Mouse (Mus musculus) T-cell, adult 66 days (primary cell): ENCODE results near the gene Pgap3. TPM values are rescaled to one million over a fixed set of nuclear protein-coding genes. Genes with fewer than 3 reads are reported as not detected.

Experiments used
- total RNA-seq, 2 experiments: library from RNA; stranded (reverse); gene quantifications; 3 replicates in 1 of 2; 4 replicates in 1 of 2; pipeline ENCODE4 v1.2.4; 2023

The Pgap3 gene
- 10 to 100 TPM; 11.1 to 14.0 TPM for total RNA-seq

DNA sequence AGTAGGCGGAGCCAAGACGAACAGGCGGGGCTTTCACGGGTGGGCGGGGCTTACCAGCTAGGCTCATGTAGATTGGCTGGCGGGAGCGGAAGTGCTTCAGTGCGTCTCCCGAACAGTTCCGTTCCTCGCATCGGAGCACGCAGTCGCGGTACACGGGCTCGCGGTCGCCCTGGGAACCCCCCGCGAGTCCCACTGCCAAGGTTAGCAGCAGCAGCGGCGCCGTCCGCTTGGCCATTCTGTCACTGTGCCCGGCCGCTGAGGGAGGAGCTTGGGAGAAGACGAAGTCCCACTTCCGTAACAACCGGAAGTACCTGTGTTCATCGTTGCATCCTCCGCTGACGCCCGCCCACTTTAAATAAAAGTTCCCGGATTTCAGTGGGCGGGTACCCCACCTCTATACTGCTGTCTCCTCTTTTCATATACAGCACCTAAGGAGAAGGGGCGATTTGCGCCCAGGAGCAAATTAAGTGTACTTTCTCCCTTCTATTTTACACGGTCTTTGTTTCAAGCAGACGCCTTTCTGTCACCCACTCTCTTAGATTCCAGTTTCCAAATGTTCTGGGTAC is at the start of gene Pgap3:
Gene Pgap3, minus strand, starts transcription at position 330 of the 566 bp plus-strand sequence.

GRCm38 (mm10) chr11:98446213-98446561 is 45.9 kb upstream of the Pgap3 start, which contains the start of gene Grb7:
Gene Grb7, plus strand, starts transcription at chr11:98446394.

DNA sequence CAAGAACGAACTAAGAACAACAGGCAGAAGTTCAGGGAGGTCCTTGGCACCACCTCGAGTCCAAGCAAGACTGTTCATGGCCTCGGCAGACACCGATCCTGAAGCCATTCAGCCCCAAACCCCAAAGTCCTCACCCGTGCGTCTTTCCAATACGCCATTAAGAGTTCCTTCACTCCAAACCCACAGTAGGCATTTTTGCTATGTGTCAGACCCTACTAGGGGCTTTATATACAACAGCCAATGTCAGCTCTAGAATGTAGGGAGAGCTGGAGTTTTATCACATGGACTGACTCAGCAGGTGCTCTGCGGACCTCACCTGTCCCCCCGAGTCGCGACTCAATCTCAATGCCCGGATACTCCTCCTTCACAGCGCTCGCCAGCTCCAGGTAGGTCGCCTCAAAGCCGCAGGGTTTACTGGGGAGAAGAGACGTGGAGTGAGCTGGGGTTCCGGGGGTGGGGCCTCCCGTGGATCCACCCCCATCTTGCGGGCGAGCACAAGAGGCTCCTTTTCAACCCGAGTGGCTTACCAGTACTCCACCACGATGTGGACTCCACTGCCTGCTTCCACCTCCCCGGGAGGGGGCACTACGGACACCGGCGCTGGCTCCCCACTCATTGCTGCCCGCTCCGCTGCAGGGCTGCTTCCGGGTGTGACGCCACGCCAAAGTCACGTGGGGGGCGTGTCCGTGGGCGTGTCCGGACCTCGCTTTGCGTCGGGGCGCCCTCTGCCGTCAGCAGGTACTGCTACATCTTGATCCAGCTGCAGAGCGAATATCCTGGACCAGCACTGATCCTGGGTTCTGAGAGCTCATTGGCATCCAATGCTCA is 38.3 kb upstream of the Pgap3 start, which contains the start of gene Mien1:
Gene Mien1, minus strand, starts transcription at position 661 of the 828 bp plus-strand sequence.

GRCm38 (mm10) chr11:98412273-98412796 is 12.0 kb upstream of the Pgap3 start, which contains the start of gene Erbb2:
Gene Erbb2, plus strand, starts transcription at chr11:98412470.

GRCm38 (mm10) chr11:98385638-98386585 is 14.4 kb downstream of the Pgap3 start, which contains the start of gene Pnmt:
Gene Pnmt, plus strand, starts transcription at chr11:98386450.

GRCm38 (mm10) chr11:98383261-98384030 is 16.8 kb downstream of the Pgap3 start, which contains the start of gene Tcap:
Gene Tcap, plus strand, starts transcription at chr11:98383811.

DNA sequence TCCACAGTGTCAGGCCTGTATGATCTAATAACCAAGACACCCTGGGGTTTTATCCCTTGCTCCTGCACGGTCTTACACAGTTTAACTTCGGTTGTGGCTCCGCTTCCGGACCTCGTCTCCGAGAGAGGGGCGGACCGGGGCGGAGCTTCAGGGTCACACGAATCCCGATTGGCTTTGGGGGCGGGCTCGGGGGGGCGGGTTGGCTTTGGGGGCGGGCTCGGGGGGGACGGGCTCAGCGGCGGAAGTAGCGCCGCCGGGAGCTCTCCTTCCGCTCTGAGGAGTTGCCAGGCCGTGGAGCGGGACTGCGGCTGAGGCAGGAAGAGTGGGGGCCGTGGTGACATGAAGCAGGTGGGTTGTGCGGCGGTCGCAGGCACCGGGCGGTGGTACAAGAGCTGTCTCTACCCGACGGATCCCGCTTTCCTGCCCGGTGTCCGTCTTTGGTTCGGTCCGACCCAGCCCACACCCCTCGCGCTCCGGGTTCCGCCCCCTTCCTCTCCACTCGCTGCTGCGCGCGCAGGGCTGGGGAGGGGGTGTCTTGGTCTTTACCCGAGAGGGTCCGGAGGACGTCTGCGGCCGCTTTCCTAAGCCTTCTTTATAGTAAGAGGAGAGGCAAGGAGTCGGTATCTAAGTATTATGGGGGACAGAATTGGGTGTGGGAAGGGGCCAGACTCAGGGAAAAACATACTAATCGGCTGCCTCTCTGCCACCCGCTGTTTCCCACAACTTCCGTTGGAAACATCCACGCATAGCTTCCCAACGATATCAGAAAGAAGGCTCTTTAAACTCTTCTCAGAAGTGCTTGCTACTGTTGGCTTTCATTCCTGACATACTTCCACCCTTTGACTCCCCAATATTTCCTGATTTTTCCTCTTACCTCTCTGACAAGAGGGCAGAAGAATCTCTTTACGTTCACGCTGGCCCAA is 41.9 kb downstream of the Pgap3 start, which contains the start of gene Stard3:
Gene Stard3, plus strand, starts transcription at position 208 of the 923 bp plus-strand sequence.

GRCm38 (mm10) chr11:98348083-98348961 is 52.0 kb downstream of the Pgap3 start, which contains the start of gene Ppp1r1b:
Gene Ppp1r1b, plus strand, starts transcription at chr11:98348404.

Other genes starting within 250 kb of the Pgap3 start
- gene Med1, start 207.2 kb downstream of the Pgap3 start, total RNA-seq = 10 to 100 TPM; 76.9 to 80.2 TPM
- 100 to 1,000 TPM; 108 to 113 TPM for gene Cdk12, start 197.4 kb downstream of the Pgap3 start, total RNA-seq
- not detected for gene Neurod2, start 70.8 kb downstream of the Pgap3 start, total RNA-seq
- gene Ppp1r1b, start 52.1 kb downstream of the Pgap3 start, total RNA-seq = not detected
- gene Stard3, start 42.1 kb downstream of the Pgap3 start, total RNA-seq = 10 to 100 TPM; 38.0 to 48.9 TPM
- not detected for gene Tcap, start 16.7 kb downstream of the Pgap3 start, total RNA-seq
- not detected for gene Pnmt, start 14.0 kb downstream of the Pgap3 start, total RNA-seq
- under 1 TPM in 1 of 2 experiments, not detected in 1; 0.12 TPM for gene Erbb2, start 12.0 kb upstream of the Pgap3 start, total RNA-seq
- gene Mien1, start 38.5 kb upstream of the Pgap3 start, total RNA-seq = 10 to 100 TPM; 64.5 to 69.5 TPM
- gene Grb7, start 45.9 kb upstream of the Pgap3 start, total RNA-seq = 1 to 10 TPM in 1 of 2 experiments, not detected in 1; 2.0 TPM
- gene Ikzf3, start 145.5 kb upstream of the Pgap3 start, total RNA-seq = 100 to 1,000 TPM; 157 to 169 TPM
- gene Zpbp2, start 150.6 kb upstream of the Pgap3 start, total RNA-seq = 1 to 10 TPM; 4.9 to 6.8 TPM
- 10 to 100 TPM; 21.3 to 25.5 TPM for gene Ormdl3, start 186.9 kb upstream of the Pgap3 start, total RNA-seq
- gene Lrrc3c, start 197.8 kb upstream of the Pgap3 start, total RNA-seq = not detected
- gene Gm12355, start 225.2 kb upstream of the Pgap3 start, total RNA-seq = 10 to 100 TPM; 17.5 to 24.9 TPM
- 1 to 10 TPM in 1 of 2 experiments, under 1 TPM in 1; 0.89 to 1.3 TPM for gene Gsdma3, start 225.9 kb upstream of the Pgap3 start, total RNA-seq
- not detected for gene Gsdma2, start 246.3 kb upstream of the Pgap3 start, total RNA-seq